Mouse (Mus musculus) brain, embryonic 14.5 days (tissue): Measurements from ENCODE around the gene Frmd6.

Experiments used
- CTCF ChIP-seq: fragments of 200-500 bp; IDR thresholded peaks from 2 replicates; pipeline ENCODE4 v1.5.1; 2012; ENCODE audit warnings: inconsistent platforms, mild to moderate bottlenecking, moderate library complexity, borderline replicate concordance; ENCODE audit not compliant: insufficient read depth, insufficient read length; ENCODE audit errors: extremely low read depth
- POLR2A ChIP-seq: fragments of 200-500 bp; IDR thresholded peaks from 2 replicates; pipeline ENCODE4 v1.6.1; 2012; ENCODE audit warnings: mild to moderate bottlenecking, inconsistent platforms, borderline replicate concordance; ENCODE audit not compliant: poor library complexity, insufficient read depth, insufficient read length, severe bottlenecking; ENCODE audit errors: extremely low read depth

- TF ChIP-seq CTCF (no peak), POLR2A (no peak)
These were observed 26.8 kb upstream of the Frmd6 start for GRCm38 (mm10) chr12:70798496-70798895.
